ENCODE assay signal across 33 mouse cellular contexts in genomic region chr11:69223101-69223500, GRCm38 (mm10). TPM values are rescaled to one million over a fixed set of nuclear protein-coding genes. Genes with fewer than 3 reads are reported as not detected.
DNase-seq lines count a peak whose midpoint lies in the region; ATAC-seq and TF ChIP-seq lines count a peak whose summit lies in the region.
"Had no signal": no experiment of that assay in that cellular context is flagged by ENCODE, and none has a peak within 500 bp of the region (broad histone marks: within the 10 kb centered on the region; RNA-seq: fewer than 3 reads in every experiment).

No protein-coding gene starts in this region.

- no peaks in the 10 kb centered on the region for H3K79me2 ChIP-seq in heart, adult 2 months (replicated peaks; ENCODE audit: control insufficient read depth, insufficient read depth, low read length)

- H3K9ac ChIP-seq in heart, adult 2 months (ENCODE audit: low read depth, low read length), result no peak overlapping the region
- no peak overlapping the region for H3K9ac ChIP-seq in heart, embryonic 12.5 days
- H3K9ac ChIP-seq: embryonic facial prominence, embryonic 15.5 days; forebrain, embryonic 13.5 days; hindbrain, embryonic 12.5 days; intestine, embryonic 15.5 days; limb, embryonic 15.5 days; liver, embryonic 13.5 days had no signal

- H3K27me3 ChIP-seq in heart, adult 2 months (ENCODE audit: control insufficient read depth, insufficient read depth, low read length), result no peaks in the 10 kb centered on the region
- H3K27me3 ChIP-seq in heart, embryonic 12.5 days (replicated peaks), result peaks cover 35% of the 10 kb centered on the region
- H3K27me3 ChIP-seq: embryonic facial prominence, embryonic 15.5 days; forebrain, embryonic 13.5 days; intestine, embryonic 15.5 days had no signal

- peak; percentile 26 to 54 for DNase-seq in heart, adult 2 months
- DNase-seq in layer of hippocampus, adult 2 months (ENCODE audit: low spot score in 2 of 2), result no peak
- DNase-seq in layer of hippocampus, postnatal 36 days, result no peak
- peak; percentile 6 for DNase-seq in NIH3T3 (ENCODE audit: low read depth)
- DNase-seq in fibroblast of lung, adult 2 months (ENCODE audit: low read depth), result peak; percentile 27
- DNase-seq in cerebellum, adult 18-20 months, result no peak
- DNase-seq: adrenal gland, adult 2 months; adrenal gland, postnatal 36 days; cerebellum, adult 8-10 months; cerebellum, postnatal 25 days; gastrocnemius, postnatal 10 days; kidney, adult 2 months; kidney, postnatal 36 days; liver, embryonic 13.5 days; lung, adult 2 months; lung, postnatal 14 days; midbrain, embryonic 14.5 days; right cerebral cortex, postnatal 4 days; thymus, adult 2 months; thymus, postnatal 36 days had no signal

- no peak for TF ChIP-seq CTCF in heart, adult 2 months (IDR thresholded peaks at IDR 0.05)
- TF ChIP-seq CTCF in layer of hippocampus, adult 2 months (conservative IDR thresholded peaks at IDR 0.05), result no peak

- intact Hi-C loops in heart, adult 2 months (cut with DNase I), result no loop called here

- no peak for TF ChIP-seq EP300 in heart, adult 2 months (IDR thresholded peaks at IDR 0.05; ENCODE audit: insufficient read depth, low read depth, low read length)

- no peak overlapping the region; the same call in 1 of the 2 replicates for H3K27ac ChIP-seq in heart, adult 2 months
- no peak overlapping the region for H3K27ac ChIP-seq in heart, embryonic 12.5 days (ENCODE audit: poor library complexity, severe bottlenecking)
- H3K27ac ChIP-seq in layer of hippocampus, adult 2 months, result peak overlapping the region; percentile 58; the same call in 1 of the 2 replicates
- H3K27ac ChIP-seq: embryonic facial prominence, embryonic 10.5 days; embryonic facial prominence, embryonic 15.5 days; forebrain, embryonic 13.5 days; hindbrain, embryonic 12.5 days; hindbrain, postnatal 0 days; intestine, embryonic 15.5 days; limb, embryonic 10.5 days; limb, embryonic 15.5 days; liver, embryonic 13.5 days; stomach, postnatal 0 days had no signal

- no peak overlapping the region for H3K4me2 ChIP-seq in heart, embryonic 12.5 days
- H3K4me2 ChIP-seq: embryonic facial prominence, embryonic 15.5 days; forebrain, embryonic 13.5 days; hindbrain, embryonic 12.5 days; intestine, embryonic 15.5 days; limb, embryonic 15.5 days; liver, embryonic 13.5 days had no signal

- ATAC-seq in heart, embryonic 12.5 days (ENCODE audit: insufficient number of reproducible peaks, low FRiP score), result no peak
- ATAC-seq: forebrain, embryonic 13.5 days; hindbrain, postnatal 0 days; intestine, embryonic 15.5 days had no signal

- peaks cover 17% of the 10 kb centered on the region for H3K9me3 ChIP-seq in heart, embryonic 12.5 days (replicated peaks)
- H3K9me3 ChIP-seq: embryonic facial prominence, embryonic 10.5 days; embryonic facial prominence, embryonic 15.5 days; forebrain, embryonic 13.5 days; hindbrain, embryonic 12.5 days; intestine, embryonic 15.5 days; limb, embryonic 10.5 days; limb, embryonic 15.5 days; liver, embryonic 13.5 days had no signal

- H3K36me3 ChIP-seq in heart, adult 2 months (ENCODE audit: control insufficient read depth, insufficient read depth, low read length), result no peaks in the 10 kb centered on the region
- H3K36me3 ChIP-seq in heart, embryonic 12.5 days, result no peaks in the 10 kb centered on the region
- H3K36me3 ChIP-seq: embryonic facial prominence, embryonic 10.5 days; embryonic facial prominence, embryonic 15.5 days; hindbrain, embryonic 12.5 days; intestine, embryonic 15.5 days; limb, embryonic 10.5 days; limb, embryonic 15.5 days; liver, embryonic 13.5 days had no signal

- no peak overlapping the region for H3K4me3 ChIP-seq in heart, adult 2 months
- H3K4me3 ChIP-seq in heart, embryonic 12.5 days, result no peak overlapping the region
- no peak overlapping the region for H3K4me3 ChIP-seq in layer of hippocampus, adult 2 months
- H3K4me3 ChIP-seq: embryonic facial prominence, embryonic 10.5 days; embryonic facial prominence, embryonic 15.5 days; forebrain, embryonic 13.5 days; hindbrain, embryonic 12.5 days; intestine, embryonic 15.5 days; limb, embryonic 10.5 days; limb, embryonic 15.5 days; liver, embryonic 13.5 days had no signal

- no peak for TF ChIP-seq POLR2A in heart, adult 2 months (IDR thresholded peaks at IDR 0.05; ENCODE audit: insufficient read depth, low read depth, low read length)

- H3K4me1 ChIP-seq in heart, adult 2 months (ENCODE audit: control insufficient read depth, insufficient read depth, low read length), result no peaks in the 10 kb centered on the region
- peaks cover 14% of the 10 kb centered on the region for H3K4me1 ChIP-seq in heart, embryonic 12.5 days (replicated peaks)
- H3K4me1 ChIP-seq: forebrain, embryonic 13.5 days; hindbrain, embryonic 12.5 days; intestine, embryonic 15.5 days; liver, embryonic 13.5 days had no signal

- WGBS in heart, adult 2 months, result 68% methylated on average over 4 of the region's 4 CpGs
- 80% methylated on average over 4 of the region's 4 CpGs for WGBS in heart, embryonic 12.5 days

RNA-seq across cellular contexts. Expression of gene Gucy2e, which starts 13.7 kb away (rescaled TPM):
- 1 to 10 TPM; 1.6 to 1.8 TPM for total RNA-seq in heart, adult 2 months (2021)
- 0.06 TPM in 2 replicates for polyA plus RNA-seq in heart, adult 2 months (2012; rRNA removed)
- polyA plus RNA-seq in heart, embryonic 12.5 days (2016; fragmentation: Nextera tagmentation; extraction: Ambion mirVana), result 0.15 and 0.17 TPM in 2 replicates
- total RNA-seq in layer of hippocampus, adult 2 months (2021), result 1 to 10 TPM; 2.1 to 2.3 TPM
- total RNA-seq in layer of hippocampus, postnatal 36 days (2021), result 1 to 10 TPM; 1.9 TPM
- total RNA-seq: adrenal gland, adult 2 months; adrenal gland, postnatal 36 days; gastrocnemius, postnatal 10 days; MEL; monocyte, adult 5-6 weeks had no signal
- polyA plus RNA-seq: adrenal gland, adult 2 months; embryonic facial prominence, embryonic 10.5 days; limb, embryonic 10.5 days; liver, embryonic 13.5 days; lung, adult 2 months had no signal

RNA-seq across cellular contexts. Expression of gene Alox8, which starts 25.5 kb away (rescaled TPM):
- total RNA-seq in heart, adult 2 months (2021), result 1 to 10 TPM in 1 of 2 experiments, under 1 TPM in 1; 0.84 to 1.6 TPM
- 0.68 TPM in 1 of 2 replicates, not detected in the other for polyA plus RNA-seq in heart, adult 2 months (2012; rRNA removed)
- 1.2 and 1.4 TPM in 2 replicates for polyA plus RNA-seq in heart, embryonic 12.5 days (2016; fragmentation: Nextera tagmentation; extraction: Ambion mirVana)
- 1 to 10 TPM; 7.5 to 8.2 TPM for total RNA-seq in layer of hippocampus, adult 2 months (2021)
- total RNA-seq in layer of hippocampus, postnatal 36 days (2021), result 1 to 10 TPM; 5.8 to 7.2 TPM
- total RNA-seq: adrenal gland, adult 2 months; adrenal gland, postnatal 36 days had no signal
- polyA plus RNA-seq: adrenal gland, adult 2 months; forebrain, embryonic 13.5 days; gonadal fat pad, adult 2 months; liver, embryonic 13.5 days; lung, adult 2 months had no signal

Comparison
In these comparisons a context has a peak if more than half of its experiments do, and no peak if none do; other contexts are left out.
1. DNase-seq: peak in heart, adult 2 months (2 of 2), NIH3T3 (single experiment) and fibroblast of lung, adult 2 months (single experiment); none in layer of hippocampus, adult 2 months (0 of 2), layer of hippocampus, postnatal 36 days (0 of 2) and cerebellum, adult 18-20 months (0 of 2).